Mouse (Mus musculus) MEL (cell line): ENCODE measurements around the gene Laptm4a. TPM values are rescaled to one million over a fixed set of nuclear protein-coding genes. Genes with fewer than 3 reads are reported as not detected.

Source experiments
- DNase-seq: peaks from one replicate; pipeline ENCODE4 v3.0.0; 2011; ENCODE audit warnings: low read depth, low spot score
- H3K27ac ChIP-seq: 2 replicates; pipeline ENCODE4 v1.5.1; 2012; ENCODE audit warnings: low read depth, mild to moderate bottlenecking, control low read depth, low read length, moderate library complexity; ENCODE audit not compliant: control insufficient read depth
- H3K27me3 ChIP-seq, 2 experiments: fragments of 150-350 bp in 1 of 2; sonication (generic) in 1 of 2; 2 replicates each; pipeline ENCODE4 v1.6.1; 2012; ENCODE audit warnings: low read length in 2 of 2, mild to moderate bottlenecking in 2 of 2, improper control_type of control experiment in 1 of 2, moderate library complexity in 1 of 2; ENCODE audit not compliant: insufficient read depth in 2 of 2, control insufficient read depth in 1 of 2
- H3K36me3 ChIP-seq, 2 experiments: 2 replicates each; pipeline ENCODE4 v1.6.1; 2012 to 2014; ENCODE audit warnings: low read length in 2 of 2, improper control_type of control experiment in 1 of 2, inconsistent platforms in 1 of 2, mild to moderate bottlenecking in 1 of 2; ENCODE audit not compliant: insufficient read depth in 2 of 2, control insufficient read depth in 1 of 2
- H3K4me1 ChIP-seq, 2 experiments: fragments of 150-350 bp in 1 of 2; sonication (generic) in 1 of 2; 2 replicates each; pipeline ENCODE4 v1.6.1; 2012; ENCODE audit warnings: low read length in 2 of 2, improper control_type of control experiment in 1 of 2, mild to moderate bottlenecking in 1 of 2; ENCODE audit not compliant: insufficient read depth in 2 of 2, control insufficient read depth in 1 of 2
- H3K4me3 ChIP-seq, 2 experiments: fragments of 150-350 bp in 1 of 2; sonication (generic) in 1 of 2; 2 replicates each; pipeline ENCODE4 v1.5.1; 2012; ENCODE audit warnings: low read depth in 2 of 2, low read length in 2 of 2, mild to moderate bottlenecking in 2 of 2, moderate library complexity in 2 of 2, control low read depth in 1 of 2, improper control_type of control experiment in 1 of 2; ENCODE audit not compliant: control insufficient read depth in 1 of 2, insufficient read depth in 1 of 2
- H3K79me2 ChIP-seq: 2 replicates; pipeline ENCODE4 v1.6.1; 2012; ENCODE audit warnings: mild to moderate bottlenecking, low read length, moderate library complexity; ENCODE audit not compliant: control insufficient read depth, poor library complexity, insufficient read depth
- H3K9ac ChIP-seq: 2 replicates; pipeline ENCODE4 v1.6.1; 2012; ENCODE audit warnings: low read depth, mild to moderate bottlenecking, control low read depth, low read length, moderate library complexity; ENCODE audit not compliant: control insufficient read depth, poor library complexity, severe bottlenecking
- H3K9me3 ChIP-seq: fragments of 150-350 bp; sonication (generic); replicated peaks from 2 replicates; pipeline ENCODE4 v1.6.1; 2012; ENCODE audit warnings: mild to moderate bottlenecking, low read length, improper control_type of control experiment, moderate library complexity; ENCODE audit not compliant: insufficient read depth
- BHLHE40 ChIP-seq: IDR thresholded peaks from 2 replicates; pipeline ENCODE4 v1.6.1; 2012; ENCODE audit warnings: low read depth, mild to moderate bottlenecking, inconsistent platforms, low read length, improper control_type of control experiment, borderline replicate concordance
- CHD1 ChIP-seq: IDR thresholded peaks from 2 replicates; pipeline ENCODE4 v1.6.1; 2012; ENCODE audit warnings: low read depth, mild to moderate bottlenecking, inconsistent platforms, low read length, improper control_type of control experiment
- CHD2 ChIP-seq: IDR thresholded peaks from 2 replicates; pipeline ENCODE4 v1.6.1; 2011; ENCODE audit warnings: low read length, improper control_type of control experiment
- CTCF ChIP-seq, 3 experiments: IDR thresholded peaks in 2 of 3; conservative IDR thresholded peaks in 1 of 3; 2 replicates each; pipeline ENCODE4 v1.5.1; 2011 to 2012; ENCODE audit warnings: low read length in 3 of 3, low read depth in 2 of 3, mild to moderate bottlenecking in 2 of 3, improper control_type of control experiment in 1 of 3, inconsistent platforms in 1 of 3, mixed read lengths in 1 of 3, moderate library complexity in 1 of 3; ENCODE audit not compliant: control insufficient read depth in 1 of 3, insufficient read depth in 1 of 3, poor library complexity in 1 of 3, severe bottlenecking in 1 of 3
- E2F4 ChIP-seq: IDR thresholded peaks from 2 replicates; pipeline ENCODE4 v1.6.1; 2011; ENCODE audit warnings: low read depth, low read length, improper control_type of control experiment, borderline replicate concordance
- ELF1 ChIP-seq: IDR thresholded peaks from 2 replicates; pipeline ENCODE4 v1.6.1; 2014; ENCODE audit warnings: low read depth, mild to moderate bottlenecking, inconsistent platforms, low read length, improper control_type of control experiment, moderate library complexity
- EP300 ChIP-seq, 2 experiments: IDR thresholded peaks; 2 replicates each; pipeline ENCODE4 v1.6.1; 2011; ENCODE audit warnings: improper control_type of control experiment in 2 of 2, low read length in 2 of 2, low read depth in 1 of 2, mild to moderate bottlenecking in 1 of 2
- GABPA ChIP-seq: IDR thresholded peaks from 2 replicates; pipeline ENCODE4 v1.6.1; 2012; ENCODE audit warnings: low read depth, mild to moderate bottlenecking, inconsistent platforms, low read length, improper control_type of control experiment, moderate library complexity
- GATA1 ChIP-seq: IDR thresholded peaks from 2 replicates; pipeline ENCODE4 v1.6.1; 2011; ENCODE audit warnings: low read depth, low read length, improper control_type of control experiment
- HCFC1 ChIP-seq: IDR thresholded peaks from 2 replicates; pipeline ENCODE4 v1.6.1; 2012; ENCODE audit warnings: low read depth, mild to moderate bottlenecking, inconsistent platforms, low read length, improper control_type of control experiment, moderate library complexity
- KAT2A ChIP-seq: conservative IDR thresholded peaks from 2 replicates; pipeline ENCODE4 v1.6.1; 2012; ENCODE audit warnings: low read depth, low read length, improper control_type of control experiment, inconsistent platforms
- MAX ChIP-seq: IDR thresholded peaks from 2 replicates; pipeline ENCODE4 v1.6.1; 2011; ENCODE audit warnings: low read length, improper control_type of control experiment
- MEF2A ChIP-seq: IDR thresholded peaks from 2 replicates; pipeline ENCODE4 v1.6.1; 2014; ENCODE audit warnings: low read depth, mild to moderate bottlenecking, inconsistent platforms, low read length, improper control_type of control experiment; ENCODE audit not compliant: poor library complexity, insufficient replicate concordance, severe bottlenecking; ENCODE audit errors: extremely low read depth
- MXI1 ChIP-seq: IDR thresholded peaks from 2 replicates; pipeline ENCODE4 v1.6.1; 2011; ENCODE audit warnings: mild to moderate bottlenecking, low read depth, low read length, improper control_type of control experiment
- MYB ChIP-seq: IDR thresholded peaks from 2 replicates; pipeline ENCODE4 v1.6.1; 2011; ENCODE audit warnings: mild to moderate bottlenecking, low read depth, low read length, improper control_type of control experiment
- NELFE ChIP-seq: IDR thresholded peaks from 2 replicates; pipeline ENCODE4 v1.6.1; 2011; ENCODE audit warnings: low read depth, low read length, improper control_type of control experiment
- NRF1 ChIP-seq: IDR thresholded peaks from 2 replicates; pipeline ENCODE4 v1.6.1; 2014; ENCODE audit warnings: low read depth, mild to moderate bottlenecking, inconsistent platforms, low read length, improper control_type of control experiment, moderate library complexity; ENCODE audit not compliant: poor library complexity, insufficient read depth, severe bottlenecking
- POLR2A ChIP-seq, 2 experiments: IDR thresholded peaks; 2 replicates each; pipeline ENCODE4 v1.6.1; 2011 to 2012; ENCODE audit warnings: low read length in 2 of 2, mild to moderate bottlenecking in 2 of 2, control low read depth in 1 of 2, improper control_type of control experiment in 1 of 2, low read depth in 1 of 2, moderate library complexity in 1 of 2; ENCODE audit not compliant: control insufficient read depth in 1 of 2, insufficient read depth in 1 of 2, poor library complexity in 1 of 2
- POLR2AphosphoS2 ChIP-seq: IDR thresholded peaks from 2 replicates; pipeline ENCODE4 v1.6.1; 2011; ENCODE audit warnings: low read length, improper control_type of control experiment
- RCOR1 ChIP-seq: IDR thresholded peaks from 2 replicates; pipeline ENCODE4 v1.6.1; 2012; ENCODE audit warnings: low read depth, mild to moderate bottlenecking, inconsistent platforms, low read length, improper control_type of control experiment
- SIN3A ChIP-seq: IDR thresholded peaks from 2 replicates; pipeline ENCODE4 v1.6.1; 2012; ENCODE audit warnings: low read length, improper control_type of control experiment, inconsistent platforms
- TBP ChIP-seq: IDR thresholded peaks from 2 replicates; pipeline ENCODE4 v1.8.0; 2011; ENCODE audit warnings: low read depth, low read length, improper control_type of control experiment
- USF1 ChIP-seq: IDR thresholded peaks from 2 replicates; pipeline ENCODE4 v1.6.1; 2014; ENCODE audit warnings: low read depth, mild to moderate bottlenecking, inconsistent platforms, low read length, improper control_type of control experiment, moderate library complexity
- USF2 ChIP-seq, 2 experiments: IDR thresholded peaks; 2 replicates each; pipeline ENCODE4 v1.6.1; 2011 to 2012; ENCODE audit warnings: improper control_type of control experiment in 2 of 2, low read length in 2 of 2, borderline replicate concordance in 1 of 2, inconsistent platforms in 1 of 2, low read depth in 1 of 2, mild to moderate bottlenecking in 1 of 2; ENCODE audit not compliant: insufficient read depth in 1 of 2
- ZC3H11A ChIP-seq: IDR thresholded peaks from 2 replicates; pipeline ENCODE4 v1.6.1; 2012; ENCODE audit warnings: low read depth, mild to moderate bottlenecking, inconsistent platforms, low read length, improper control_type of control experiment
- ZMIZ1 ChIP-seq: IDR thresholded peaks from 2 replicates; pipeline ENCODE4 v1.6.1; 2012; ENCODE audit warnings: low read depth, mild to moderate bottlenecking, inconsistent platforms, low read length, improper control_type of control experiment, moderate library complexity
- polyA plus RNA-seq, 2 experiments: library from polyadenylated mRNA; stranded (reverse) in 1 of 2; unstranded in 1 of 2; fragments of >175 nt in 1 of 2; fragments of >200 nt in 1 of 2; gene quantifications; 2 replicates each; pipeline versions ENCODE4 v1.2.1 to v1.2.4; 2012; ENCODE audit warnings: low replicate concordance in 2 of 2, low read depth in 1 of 2; ENCODE audit not compliant: insufficient read length in 2 of 2, insufficient read depth in 1 of 2, missing spikeins in 1 of 2
- total RNA-seq: library from RNA; depleted of rRNA; stranded (reverse); fragments of 300-350 nt; gene quantifications from 2 replicates; pipeline ENCODE4 v1.2.3, GENCODE M21; 2012

Gene Laptm4a
- total and polyA plus RNA-seq, 3 experiments: 49.0 to 49.7 TPM; not detected in 1

GRCm38 (mm10) chr12:8969828-8970227 lies 48.4 kb downstream of the Laptm4a start:
- peaks cover 2 to 8% of the 10 kb centered on the region in 2 experiments; a peak in 3 of 4 replicates for H3K4me1 ChIP-seq
- H3K79me2 ChIP-seq: no peaks in the 10 kb centered on the region; the same call in 1 of the 2 replicates
- TF ChIP-seq GABPA (no peak), USF1 (no peak), MYB (no peak), E2F4 (no peak), MEF2A (no peak), POLR2AphosphoS2 (no peak), ZC3H11A (no peak), KAT2A (no peak), CHD2 (no peak), MXI1 (no peak), EP300 (IDR thresholded peaks at IDR 0.05; ENCODE audit: low read depth in 1 of 2, low read length in 2 of 2) (no peak), ZMIZ1 (no peak), NELFE (no peak), BHLHE40 (no peak), CHD1 (no peak), GATA1 (no peak), RCOR1 (no peak)
- TF ChIP-seq, all 39 proteins: peak for 0
- no peak overlapping the region for H3K27ac ChIP-seq
- no peaks in the 10 kb centered on the region for H3K36me3 ChIP-seq
- H3K9me3 ChIP-seq: no peaks in the 10 kb centered on the region
- no peak overlapping the region for H3K4me3 ChIP-seq
- DNase-seq: no peak
- no peak overlapping the region for H3K9ac ChIP-seq
- peaks cover 0 to 6% of the 10 kb centered on the region in 2 experiments; a peak in 3 of 4 replicates for H3K27me3 ChIP-seq

- DNase-seq: peak; percentile 90
- Histone ChIP-seq H3K36me3 (no peaks in the 10 kb centered on the region), H3K9ac (peak within 1 kb of the TSS; percentile 62), H3K27ac (peak within 1 kb of the TSS; percentile 43), H3K79me2 (no peaks in the 10 kb centered on the region; the same call in 1 of the 2 replicates), H3K27me3 (peaks cover 0 to 6% of the 10 kb centered on the region in 2 experiments; a peak in 2 of 4 replicates), H3K9me3 (no peaks in the 10 kb centered on the region)
- TF ChIP-seq MAX (peak; percentile 59), NELFE (peak; percentile 82), ELF1 (peak; percentile 49; the same call in 1 of the 2 replicates), CTCF (IDR thresholded peaks at IDR 0.05 in 2 of 3, conservative IDR thresholded peaks at IDR 0.05 in 1 of 3; ENCODE audit: control insufficient read depth in 1 of 3, insufficient read depth in 1 of 3, low read depth in 2 of 3, low read length in 3 of 3, poor library complexity in 1 of 3, severe bottlenecking in 1 of 3) (no peak), TBP (peak; percentile 44; the same call in 1 of the 2 replicates), CHD1 (no peak), MYB (no peak), POLR2A (IDR thresholded peaks at IDR 0.05; ENCODE audit: control insufficient read depth in 1 of 2, insufficient read depth in 1 of 2, low read depth in 1 of 2, low read length in 2 of 2, poor library complexity in 1 of 2) (peak in 1 of 2 experiments; percentile 82; a peak in 2 of 4 replicates), ZC3H11A (no peak), HCFC1 (peak; percentile 83), SIN3A (peak; percentile 90), GATA1 (0 out of 2 replicates have a peak, but pooled peaks have one; percentile 12), USF2 (IDR thresholded peaks at IDR 0.05; ENCODE audit: borderline replicate concordance in 1 of 2, insufficient read depth in 1 of 2, low read depth in 1 of 2, low read length in 2 of 2) (no peak), ZMIZ1 (0 out of 2 replicates have a peak, but pooled peaks have one; percentile 35), NRF1 (peak; percentile 97), MXI1 (peak; percentile 84)
- TF ChIP-seq, all 39 proteins: peak for 11
- Histone ChIP-seq H3K4me3 (peak within 1 kb of the TSS; percentile 80 to 87), H3K4me1 (peaks cover 2 to 8% of the 10 kb centered on the region in 2 experiments; a peak in 3 of 4 replicates)
These were observed 52.5 kb downstream of the Laptm4a start, which contains the start of gene Wdr35 for GRCm38 (mm10) chr12:8973820-8974465. Gene Wdr35 (plus strand): TSS chr12:8973892.
